Mouse (Mus musculus) spleen, adult 2 months (tissue): ENCODE results near the gene 1110032A03Rik. TPM values are rescaled to one million over a fixed set of nuclear protein-coding genes. Genes with fewer than 3 reads are reported as not detected.
A peak's percentile ranks its signal among the peaks of the same experiment; 100 is the strongest.

Source experiments
- DNase-seq, 2 experiments: peaks; one replicate each; pipeline versions ENCODE4 v3.0.0 to v3.0.0-alpha.2; 2012 to 2021; ENCODE audit warnings: low spot score in 2 of 2, low read depth in 1 of 2
- H3K27ac ChIP-seq: fragments of 200-500 bp; 2 replicates; pipeline ENCODE4 v1.5.1; 2012; ENCODE audit warnings: low read length, inconsistent platforms; ENCODE audit not compliant: insufficient read depth
- H3K27me3 ChIP-seq: fragments of 200-500 bp; 2 replicates; pipeline ENCODE4 v1.6.1; 2012; ENCODE audit warnings: mild to moderate bottlenecking, moderate library complexity, low read length, inconsistent platforms; ENCODE audit not compliant: control insufficient read depth, insufficient read depth
- H3K36me3 ChIP-seq: fragments of 200-500 bp; 2 replicates; pipeline ENCODE4 v1.6.1; 2012; ENCODE audit warnings: mild to moderate bottlenecking, low read length, inconsistent platforms; ENCODE audit not compliant: control insufficient read depth, insufficient read depth
- H3K4me1 ChIP-seq: fragments of 200-500 bp; 2 replicates; pipeline ENCODE4 v1.6.1; 2011; ENCODE audit warnings: inconsistent platforms; ENCODE audit not compliant: control insufficient read depth, insufficient read depth, insufficient read length
- H3K4me3 ChIP-seq: fragments of 200-500 bp; 2 replicates; pipeline ENCODE4 v1.5.1; 2011; ENCODE audit warnings: mild to moderate bottlenecking, inconsistent platforms; ENCODE audit not compliant: insufficient read depth, insufficient read length; ENCODE audit errors: extremely low read depth
- CTCF ChIP-seq: fragments of 200-500 bp; IDR thresholded peaks from 2 replicates; pipeline ENCODE4 v1.5.1; 2011; ENCODE audit warnings: mild to moderate bottlenecking, inconsistent platforms; ENCODE audit not compliant: insufficient read depth, insufficient read length, insufficient replicate concordance; ENCODE audit errors: extremely low read depth
- POLR2A ChIP-seq: fragments of 200-500 bp; IDR thresholded peaks from 2 replicates; pipeline ENCODE4 v1.6.1; 2011; ENCODE audit warnings: low read depth, low read length, inconsistent platforms
- WGBS: fragments of 180-500 bp; shearing (Covaris S2); methylation state at CpG from one replicate; pipeline ENCODE4 v1.1.7; 2018; 5-methylcytosine and 5-hydroxymethylcytosine counted together
- polyA plus RNA-seq: library from polyadenylated mRNA; depleted of rRNA; stranded (reverse); fragments of >200 nt; gene quantifications from 2 replicates; pipeline ENCODE4 v1.2.3, GENCODE M21; 2012

The 1110032A03Rik gene
- polyA plus RNA-seq, 1 experiment: 9.2 TPM

GRCm38 (mm10) chr9:50761520-50762243 is 13.6 kb downstream of the 1110032A03Rik start:
- Histone ChIP-seq H3K27me3 (no peaks in the 10 kb centered on the region), H3K4me3 (no peak overlapping the region), H3K4me1 (no peaks in the 10 kb centered on the region), H3K27ac (no peak overlapping the region), H3K36me3 (peaks cover 4% of the 10 kb centered on the region; the same call in 1 of the 2 replicates)
- 70% methylated on average over 6 of the region's 6 CpGs for WGBS
- no peak for DNase-seq
- TF ChIP-seq CTCF (no peak), POLR2A (no peak)

- 76% methylated on average over 5 of the region's 5 CpGs for WGBS
- no peaks in the 10 kb centered on the region for H3K4me1 ChIP-seq
These were observed 18.6 kb downstream of the 1110032A03Rik start for GRCm38 (mm10) chr9:50756711-50757110.

GRCm38 (mm10) chr9:50753947-50754346 is 21.4 kb downstream of the 1110032A03Rik start:
- no peak for TF ChIP-seq CTCF
- no peak for TF ChIP-seq POLR2A
- Histone ChIP-seq H3K27me3 (no peaks in the 10 kb centered on the region), H3K4me3 (no peak overlapping the region), H3K27ac (no peak overlapping the region), H3K4me1 (no peaks in the 10 kb centered on the region), H3K36me3 (no peaks in the 10 kb centered on the region)
- no peak for DNase-seq
- WGBS: 67% methylated on average over 7 of the region's 7 CpGs

More at GRCm38 (mm10) chr9:50756711-50757110, 18.6 kb downstream of the 1110032A03Rik start:
- no peaks in the 10 kb centered on the region for H3K36me3 ChIP-seq
- no peak for DNase-seq
- no peak overlapping the region for H3K4me3 ChIP-seq
- no peak overlapping the region for H3K27ac ChIP-seq
- no peak for TF ChIP-seq POLR2A
- TF ChIP-seq CTCF: no peak
- H3K27me3 ChIP-seq: no peaks in the 10 kb centered on the region

DNA sequence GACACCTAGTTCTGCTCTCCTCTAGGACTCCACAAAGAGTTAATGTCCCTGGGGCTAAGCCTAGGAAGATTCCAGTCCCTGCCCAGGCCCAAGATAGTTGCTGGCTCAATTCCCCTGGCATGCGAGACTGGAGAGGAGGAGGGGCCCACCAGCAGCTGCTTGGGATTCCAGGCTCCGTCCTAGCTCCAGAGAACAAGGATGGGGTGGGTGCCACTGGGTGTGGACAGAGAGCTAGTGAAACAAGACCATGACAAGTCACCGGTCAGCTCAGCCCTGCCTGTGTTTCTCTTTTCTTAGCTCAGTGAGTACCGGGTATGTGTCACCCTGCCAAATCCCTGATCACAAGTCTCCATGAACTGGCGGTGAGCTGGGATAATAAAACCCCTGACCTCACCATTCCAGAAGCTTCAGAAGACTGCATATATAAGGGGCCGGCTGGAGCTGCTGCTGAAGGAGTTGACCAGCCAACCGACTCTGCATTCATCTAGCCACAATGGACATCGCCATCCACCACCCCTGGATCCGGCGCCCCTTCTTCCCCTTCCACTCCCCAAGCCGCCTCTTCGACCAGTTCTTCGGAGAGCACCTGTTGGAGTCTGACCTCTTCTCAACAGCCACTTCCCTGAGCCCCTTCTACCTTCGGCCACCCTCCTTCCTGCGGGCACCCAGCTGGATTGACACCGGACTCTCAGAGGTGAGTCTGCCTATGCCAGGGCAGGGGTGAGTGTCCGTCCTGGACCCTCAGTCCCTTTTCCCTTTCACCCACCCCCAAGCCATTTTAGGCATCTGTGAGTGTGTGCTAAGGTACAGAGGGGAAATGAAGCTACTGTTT is 22.3 kb downstream of the 1110032A03Rik start:
- no peak overlapping the region; the same call in 1 of the 2 replicates for H3K27ac ChIP-seq

DNA sequence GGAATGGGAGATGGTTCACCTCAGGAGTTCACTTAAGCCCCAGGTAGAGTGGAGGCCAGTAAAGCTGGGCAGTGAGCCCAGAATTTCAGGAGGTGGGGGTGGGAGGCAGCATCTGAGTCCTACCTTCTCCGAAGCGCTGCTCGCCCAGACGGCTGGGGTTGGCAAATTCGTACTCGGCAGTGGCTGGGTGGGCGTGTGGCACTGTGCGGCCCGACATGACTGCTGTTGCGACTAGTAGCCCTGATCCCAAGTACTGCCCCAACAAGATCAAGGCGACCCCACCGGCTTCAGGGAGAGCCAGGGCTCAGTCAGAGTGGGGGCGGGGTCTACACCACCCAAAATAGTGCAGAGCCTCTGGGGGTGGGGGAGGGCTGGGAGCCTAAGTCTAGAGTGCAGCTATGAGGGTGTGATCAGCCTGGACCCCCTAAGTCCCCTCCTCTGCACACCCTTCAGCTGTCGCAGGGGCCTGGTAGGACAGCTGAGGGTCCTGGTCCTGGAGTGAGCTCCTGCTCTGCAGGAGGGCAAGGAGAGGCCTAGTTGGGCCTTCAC is 23.2 kb downstream of the 1110032A03Rik start, which contains the start of gene Hspb2:
Gene Hspb2 (minus strand): TSS at position 301 of the 549 bp plus-strand sequence.
- no peak for DNase-seq
- WGBS: 83% methylated on average over 14 of the region's 14 CpGs
- H3K27me3 ChIP-seq: no peaks in the 10 kb centered on the region
- H3K27ac ChIP-seq: peak within 1 kb of the TSS; percentile 43; the same call in 1 of the 2 replicates
- H3K4me1 ChIP-seq: no peaks in the 10 kb centered on the region
- H3K4me3 ChIP-seq: peak within 1 kb of the TSS; percentile 20; the same call in 1 of the 2 replicates
- no peaks in the 10 kb centered on the region for H3K36me3 ChIP-seq
- no peak for TF ChIP-seq CTCF

More for the DNA sequence above, 22.3 kb downstream of the 1110032A03Rik start:
- H3K4me1 ChIP-seq: no peaks in the 10 kb centered on the region
- no peaks in the 10 kb centered on the region for H3K36me3 ChIP-seq
- H3K27me3 ChIP-seq: no peaks in the 10 kb centered on the region
- peak overlapping the region; percentile 17; the same call in 1 of the 2 replicates for H3K4me3 ChIP-seq
- DNase-seq: no peak
- TF ChIP-seq POLR2A: no peak
- TF ChIP-seq CTCF: no peak
- 84% methylated on average over 17 of the region's 17 CpGs for WGBS

GRCm38 (mm10) chr9:50751323-50751722 is 24.0 kb downstream of the 1110032A03Rik start, which contains the start of gene Cryab:
Gene Cryab, plus strand, starts transcription at chr9:50751325.
- no peak for DNase-seq

More at GRCm38 (mm10) chr9:50751323-50751722, 24.0 kb downstream of the 1110032A03Rik start, which contains the start of gene Cryab:
- Histone ChIP-seq H3K27me3 (no peaks in the 10 kb centered on the region), H3K36me3 (no peaks in the 10 kb centered on the region), H3K4me1 (no peaks in the 10 kb centered on the region), H3K27ac (0 out of 2 replicates have a peak within 1 kb of the TSS, but pooled peaks have one; percentile 0), H3K4me3 (peak within 1 kb of the TSS; percentile 20; the same call in 1 of the 2 replicates)
- TF ChIP-seq CTCF (no peak), POLR2A (no peak)
- WGBS: 79% methylated on average over 22 of the region's 22 CpGs
